Mouse (Mus musculus) neural tube, embryonic 12.5 days (tissue): ENCODE measurements around the gene Gjd3. TPM values are rescaled to one million over a fixed set of nuclear protein-coding genes. Genes with fewer than 3 reads are reported as not detected.

Experiments
- ATAC-seq: fragments of 200-750 bp; cut with Nextera tagmentation; 2 replicates; pipeline ENCODE4 v1.8.0; 2017; ENCODE audit warnings: low read depth, mild to moderate bottlenecking, moderate TSS enrichment, moderate library complexity; ENCODE audit not compliant: low FRiP score
- H3K27ac ChIP-seq: fragments of 300-500 bp; sonication (generic); 2 replicates; pipeline ENCODE4 v1.5.1; 2016
- H3K27me3 ChIP-seq: fragments of 300-500 bp; sonication (generic); replicated peaks from 2 replicates; pipeline ENCODE4 v1.6.1; 2016; ENCODE audit warnings: mild to moderate bottlenecking
- H3K36me3 ChIP-seq: fragments of 300-500 bp; sonication (generic); 2 replicates; pipeline ENCODE4 v1.6.1; 2016; ENCODE audit warnings: mild to moderate bottlenecking
- H3K4me1 ChIP-seq: fragments of 300-500 bp; sonication (generic); 2 replicates; pipeline ENCODE4 v1.6.1; 2016
- H3K4me2 ChIP-seq: fragments of 300-500 bp; sonication (generic); replicated peaks from 2 replicates; pipeline ENCODE4 v1.6.1; 2016; ENCODE audit warnings: mild to moderate bottlenecking
- H3K4me3 ChIP-seq: fragments of 300-500 bp; sonication (generic); 2 replicates; pipeline ENCODE4 v1.5.1; 2016
- H3K9ac ChIP-seq: fragments of 300-500 bp; sonication (generic); 2 replicates; pipeline ENCODE4 v1.6.1; 2016; ENCODE audit warnings: mild to moderate bottlenecking
- H3K9me3 ChIP-seq: fragments of 300-500 bp; sonication (generic); 2 replicates; pipeline ENCODE4 v1.6.1; 2016; ENCODE audit warnings: mild to moderate bottlenecking
- WGBS: fragments of 180-500 bp; shearing (Covaris S2); methylation state at CpG from one replicate; pipeline ENCODE4 v1.1.7; 2016; 5-methylcytosine and 5-hydroxymethylcytosine counted together
- polyA plus RNA-seq: library from polyadenylated mRNA; unstranded; fragments of >200 nt; fragmentation: Nextera tagmentation; extraction: Ambion mirVana; gene quantifications from 2 replicates; pipeline ENCODE4 v1.2.1, GENCODE M21; 2016

Gene Gjd3
- polyA plus RNA-seq: 1.8 and 2.0 TPM in 2 replicates

DNA sequence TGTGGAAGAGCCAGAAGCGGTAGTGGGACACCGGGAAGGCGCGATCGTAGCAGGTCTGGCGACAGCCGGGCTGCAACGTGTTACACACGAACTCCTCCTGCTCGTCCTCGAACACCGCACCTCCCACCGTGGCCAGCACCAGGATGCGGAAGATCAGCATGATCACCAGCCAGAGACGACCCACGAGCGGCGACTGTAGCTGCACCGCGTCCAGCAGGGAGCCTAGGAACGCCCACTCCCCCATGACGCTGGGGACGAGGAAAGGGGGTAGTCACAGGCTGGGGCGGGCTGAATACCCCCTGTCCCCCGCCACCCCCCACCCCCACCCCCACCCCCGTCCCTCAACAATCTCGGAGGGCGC is at the start of gene Gjd3:
Gene Gjd3 (minus strand): TSS at position 244 of the 361 bp plus-strand sequence.
- ATAC-seq: peak; percentile 15; the same call in 1 of the 2 replicates
- Histone ChIP-seq H3K4me3 (peak within 1 kb of the TSS; percentile 58), H3K4me1 (peaks cover 35% of the 10 kb centered on the region), H3K27me3 (0 out of 2 replicates have a peak, but pooled peaks cover 11% of the 10 kb centered on the region), H3K9me3 (no peaks in the 10 kb centered on the region), H3K9ac (peak within 1 kb of the TSS; percentile 76), H3K4me2 (peak within 1 kb of the TSS; percentile 90), H3K36me3 (no peaks in the 10 kb centered on the region), H3K27ac (peak within 1 kb of the TSS; percentile 77)
- 2% methylated on average over 28 of the region's 28 CpGs for WGBS

DNA sequence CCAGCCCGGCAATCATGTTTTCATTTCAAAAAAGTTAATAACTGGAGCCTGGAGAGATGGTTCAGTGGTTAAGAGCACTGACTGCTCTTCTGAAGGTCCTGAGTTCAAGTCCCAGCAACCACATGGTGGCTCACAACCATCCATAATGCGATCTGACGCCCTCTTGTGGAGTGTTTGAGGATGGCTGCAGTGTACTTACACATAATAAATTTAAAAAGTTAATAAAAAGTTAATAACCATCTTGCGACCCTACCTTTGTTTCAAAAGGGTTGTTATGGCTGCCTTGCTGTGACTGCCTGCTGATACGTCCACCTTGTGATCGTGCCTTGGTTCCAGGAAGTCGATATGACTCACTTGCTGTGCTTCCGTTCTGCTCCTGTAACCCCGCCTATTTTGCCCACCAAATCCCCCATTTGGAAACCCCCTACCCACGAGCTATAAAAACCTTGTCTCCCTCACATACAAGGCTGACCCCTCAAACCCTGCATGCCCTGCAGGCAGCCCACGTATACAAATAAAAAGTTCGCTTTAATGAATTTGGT is 44.2 kb upstream of the Gjd3 start:
- H3K4me3 ChIP-seq: no peak overlapping the region
- no peak overlapping the region for H3K9ac ChIP-seq
- H3K27me3 ChIP-seq: no peaks in the 10 kb centered on the region
- no peak overlapping the region for H3K27ac ChIP-seq
- no peaks in the 10 kb centered on the region for H3K36me3 ChIP-seq
- no peaks in the 10 kb centered on the region for H3K9me3 ChIP-seq
- H3K4me2 ChIP-seq: no peak overlapping the region
- 87% methylated on average over 12 of the region's 12 CpGs for WGBS
- peaks cover 20% of the 10 kb centered on the region for H3K4me1 ChIP-seq
- no peak for ATAC-seq

DNA sequence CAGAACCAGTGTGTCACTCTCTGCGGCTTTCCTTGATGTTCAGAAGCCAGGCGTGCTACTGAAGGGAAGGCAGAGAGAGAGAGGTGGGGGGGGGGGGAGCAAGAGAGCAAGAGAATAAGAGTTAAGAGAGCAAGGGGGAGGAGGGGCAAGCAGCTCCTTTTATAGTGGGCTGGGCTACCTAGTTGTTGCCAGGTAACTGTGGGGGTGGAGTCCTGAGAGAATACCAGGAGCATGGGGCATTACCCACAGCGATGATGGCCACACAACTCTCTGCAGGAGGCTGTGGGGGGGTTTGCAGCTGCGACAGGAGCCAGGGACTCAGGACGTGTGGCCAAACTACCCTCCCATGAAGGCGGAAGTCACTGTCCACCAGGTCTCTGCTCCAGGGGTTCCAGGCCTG is 43.1 kb upstream of the Gjd3 start:
- no peak for ATAC-seq
- Histone ChIP-seq H3K9me3 (no peaks in the 10 kb centered on the region), H3K4me1 (peaks cover 22% of the 10 kb centered on the region), H3K36me3 (peaks cover 7% of the 10 kb centered on the region; the same call in 1 of the 2 replicates), H3K4me2 (no peak overlapping the region), H3K27ac (no peak overlapping the region), H3K4me3 (no peak overlapping the region), H3K27me3 (no peaks in the 10 kb centered on the region), H3K9ac (no peak overlapping the region)
- WGBS: 81% methylated on average over 6 of the region's 6 CpGs

DNA sequence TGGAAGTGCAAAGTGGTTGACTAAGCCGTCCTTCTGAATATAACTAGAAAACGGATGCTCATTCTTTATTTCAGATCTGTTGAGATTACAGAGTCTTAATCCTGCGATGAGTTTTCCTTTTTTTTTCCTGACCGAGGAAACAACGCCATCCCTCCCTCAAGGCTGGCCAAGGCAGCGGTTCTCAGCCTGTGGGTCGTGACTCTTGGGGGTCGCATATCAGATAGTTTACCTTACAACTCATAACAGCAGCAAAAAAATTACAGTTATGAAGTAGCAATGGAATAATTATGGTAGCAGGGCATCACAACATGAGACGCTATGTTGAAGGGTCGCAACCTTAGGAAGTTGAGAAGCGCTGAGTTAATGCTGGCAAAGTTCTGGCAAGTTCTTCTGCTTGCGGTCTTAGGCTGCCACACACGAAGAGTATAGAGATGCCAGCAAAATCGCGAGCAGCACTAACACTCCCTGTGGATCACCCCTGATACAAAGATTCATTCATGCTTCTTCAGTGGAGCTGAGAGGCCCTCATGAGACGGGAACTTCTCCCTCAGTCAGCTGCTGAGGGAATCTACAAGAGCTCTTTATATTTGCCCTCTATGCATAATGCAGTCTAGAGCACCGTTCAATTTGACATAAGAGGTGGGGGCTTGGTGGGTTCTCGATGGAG is 41.8 kb upstream of the Gjd3 start:
- H3K27ac ChIP-seq: no peak overlapping the region
- peaks cover 16% of the 10 kb centered on the region; the same call in 1 of the 2 replicates for H3K36me3 ChIP-seq
- peak; percentile 39 for ATAC-seq
- 50% methylated on average over 18 of the region's 18 CpGs for WGBS
- no peak overlapping the region for H3K9ac ChIP-seq
- H3K4me2 ChIP-seq: peak overlapping the region; percentile 52
- no peaks in the 10 kb centered on the region for H3K9me3 ChIP-seq
- peak overlapping the region; percentile 25 for H3K4me3 ChIP-seq
- peaks cover 22% of the 10 kb centered on the region for H3K4me1 ChIP-seq
- no peaks in the 10 kb centered on the region for H3K27me3 ChIP-seq

DNA sequence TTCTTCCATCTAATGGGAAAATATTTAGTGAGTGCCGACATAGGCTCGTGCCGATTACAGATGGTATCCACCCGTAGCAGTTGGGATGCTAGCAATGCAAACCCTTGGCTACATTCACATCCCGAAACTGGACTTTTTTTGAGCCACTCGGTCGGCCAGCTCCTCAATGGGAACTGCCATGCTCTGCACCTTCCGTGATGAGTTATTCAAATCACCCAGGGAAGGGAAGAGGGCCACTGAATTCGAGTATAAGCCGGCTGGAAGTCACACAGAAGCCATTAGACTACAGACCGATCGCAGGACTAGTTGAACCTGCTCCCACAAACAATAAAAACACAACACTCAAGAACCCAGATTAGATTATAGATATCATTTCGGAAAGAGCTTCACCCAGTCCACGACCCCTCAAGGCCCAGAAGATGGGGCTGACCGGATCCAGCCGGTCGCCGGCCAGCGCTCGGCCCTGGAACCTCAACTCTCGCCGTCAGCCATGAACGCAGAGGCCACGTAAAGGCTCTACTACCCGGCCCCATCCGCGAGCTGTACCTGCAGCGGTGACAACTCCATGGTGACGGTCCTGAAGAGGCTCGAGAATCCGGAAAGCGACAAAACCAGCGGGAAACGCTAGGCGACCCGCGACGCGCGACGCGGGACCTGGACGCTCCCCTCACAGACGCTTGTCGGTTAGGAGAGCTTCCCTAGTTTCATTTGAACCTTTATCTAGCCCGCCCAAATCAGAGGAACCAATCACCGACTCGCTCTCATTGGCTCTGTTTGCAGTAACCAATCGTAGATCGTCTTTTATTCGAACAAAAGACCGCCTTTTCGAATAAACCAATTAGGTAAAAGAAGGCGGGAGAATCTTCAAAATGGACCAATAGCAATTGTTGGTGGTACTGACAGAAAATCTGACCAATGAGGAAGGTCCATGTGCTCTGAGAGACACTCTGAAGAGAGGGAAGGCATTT is 41.0 kb upstream of the Gjd3 start, which contains the start of gene Top2a:
Gene Top2a (minus strand): TSS at position 690 of the 968 bp plus-strand sequence.
- peak within 1 kb of the TSS; percentile 68 for H3K4me3 ChIP-seq

DNA sequence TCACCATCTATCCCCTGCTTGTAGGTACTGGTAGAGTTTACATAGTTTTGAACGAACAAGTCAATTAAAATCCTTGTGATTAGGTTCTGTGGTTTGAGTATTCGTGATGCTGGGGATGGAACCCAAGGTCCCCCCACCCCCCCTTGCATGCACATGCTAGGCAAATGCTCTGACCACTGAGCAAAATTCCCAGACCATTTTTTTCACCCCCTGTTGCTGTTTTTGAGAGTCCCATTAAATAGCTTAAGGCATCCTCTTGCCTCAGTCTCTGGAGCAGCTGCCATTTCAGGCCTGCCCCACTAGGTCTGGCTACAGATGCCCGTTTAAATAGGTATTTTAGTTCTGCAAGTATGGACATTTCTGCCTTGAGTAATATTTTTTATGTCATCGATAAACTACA is 40.3 kb upstream of the Gjd3 start:
- Histone ChIP-seq H3K36me3 (peaks cover 18% of the 10 kb centered on the region; the same call in 1 of the 2 replicates), H3K9me3 (no peaks in the 10 kb centered on the region), H3K4me3 (peak overlapping the region; percentile 68), H3K9ac (peak overlapping the region; percentile 64), H3K27me3 (no peaks in the 10 kb centered on the region), H3K4me1 (peaks cover 22% of the 10 kb centered on the region), H3K27ac (no peak overlapping the region), H3K4me2 (peak overlapping the region; percentile 78)
- no peak for ATAC-seq
- WGBS: 12% methylated on average over 4 of the region's 4 CpGs

More for the DNA sequence above, 41.0 kb upstream of the Gjd3 start, which contains the start of gene Top2a:
- Histone ChIP-seq H3K4me2 (peak within 1 kb of the TSS; percentile 78), H3K9ac (peak within 1 kb of the TSS; percentile 64), H3K9me3 (no peaks in the 10 kb centered on the region), H3K4me1 (peaks cover 22% of the 10 kb centered on the region), H3K27me3 (no peaks in the 10 kb centered on the region), H3K27ac (no peak within 1 kb of the TSS), H3K36me3 (peaks cover 16% of the 10 kb centered on the region; the same call in 1 of the 2 replicates)
- under 1% methylated on average over 54 of the region's 54 CpGs for WGBS
- peak; percentile 95 for ATAC-seq

DNA sequence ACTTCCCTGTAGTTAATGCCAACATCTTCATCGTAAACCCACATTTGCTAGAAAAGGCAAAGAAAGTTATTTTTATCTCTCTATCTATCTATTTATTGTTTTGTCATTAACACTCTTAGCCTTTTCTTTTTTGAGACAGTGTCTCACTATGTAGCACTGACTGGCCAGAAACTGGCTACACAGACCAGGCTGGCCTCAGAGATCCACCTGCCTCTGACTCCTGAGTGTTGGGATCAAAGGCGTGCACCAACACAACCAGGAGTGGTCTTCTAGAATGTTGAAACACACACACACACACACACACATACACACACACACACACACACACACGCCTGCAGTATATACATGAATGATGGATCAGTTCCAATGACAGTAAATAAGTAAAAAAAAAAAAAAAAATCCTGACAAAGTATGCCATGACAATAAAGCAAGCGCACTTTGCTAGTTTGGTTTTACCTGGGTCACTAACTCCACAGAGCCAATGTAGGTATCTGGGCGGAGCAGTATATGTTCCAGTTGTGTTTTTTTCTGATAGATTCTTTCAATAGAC is 39.6 kb upstream of the Gjd3 start:
- peaks cover 24% of the 10 kb centered on the region for H3K36me3 ChIP-seq
- ATAC-seq: no peak
- H3K27me3 ChIP-seq: no peaks in the 10 kb centered on the region
- 84% methylated on average over 5 of the region's 5 CpGs for WGBS
- peaks cover 22% of the 10 kb centered on the region for H3K4me1 ChIP-seq
- H3K4me3 ChIP-seq: peak overlapping the region; percentile 68
- H3K9me3 ChIP-seq: no peaks in the 10 kb centered on the region
- H3K4me2 ChIP-seq: peak overlapping the region; percentile 78
- peak overlapping the region; percentile 64; the same call in 1 of the 2 replicates for H3K9ac ChIP-seq
- no peak overlapping the region for H3K27ac ChIP-seq

DNA sequence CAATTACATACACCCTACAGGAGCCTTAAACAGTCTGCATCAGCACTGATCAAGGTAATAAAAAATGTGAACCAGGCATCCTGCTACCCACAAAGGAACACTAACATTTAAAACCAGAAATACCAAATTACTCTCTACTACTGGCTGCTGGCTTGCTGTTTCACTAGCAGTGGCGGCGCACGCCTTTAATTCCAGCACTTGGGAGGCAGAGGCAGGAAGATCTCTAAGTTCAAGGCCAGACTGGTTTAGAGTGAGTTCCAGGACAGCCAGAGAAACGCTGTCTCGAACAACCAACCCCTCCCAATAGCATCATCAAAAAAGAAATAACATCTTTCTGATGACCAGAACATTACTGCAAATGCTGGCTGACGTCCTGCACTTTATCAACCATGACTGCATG is 37.0 kb upstream of the Gjd3 start:
- no peak overlapping the region for H3K4me2 ChIP-seq
- WGBS: 94% methylated on average over 6 of the region's 6 CpGs
- peaks cover 20% of the 10 kb centered on the region for H3K4me1 ChIP-seq
- no peaks in the 10 kb centered on the region for H3K9me3 ChIP-seq
- ATAC-seq: no peak
- no peak overlapping the region for H3K4me3 ChIP-seq
- no peak overlapping the region for H3K9ac ChIP-seq
- H3K27ac ChIP-seq: no peak overlapping the region
- H3K27me3 ChIP-seq: no peaks in the 10 kb centered on the region
- peaks cover 42% of the 10 kb centered on the region for H3K36me3 ChIP-seq

DNA sequence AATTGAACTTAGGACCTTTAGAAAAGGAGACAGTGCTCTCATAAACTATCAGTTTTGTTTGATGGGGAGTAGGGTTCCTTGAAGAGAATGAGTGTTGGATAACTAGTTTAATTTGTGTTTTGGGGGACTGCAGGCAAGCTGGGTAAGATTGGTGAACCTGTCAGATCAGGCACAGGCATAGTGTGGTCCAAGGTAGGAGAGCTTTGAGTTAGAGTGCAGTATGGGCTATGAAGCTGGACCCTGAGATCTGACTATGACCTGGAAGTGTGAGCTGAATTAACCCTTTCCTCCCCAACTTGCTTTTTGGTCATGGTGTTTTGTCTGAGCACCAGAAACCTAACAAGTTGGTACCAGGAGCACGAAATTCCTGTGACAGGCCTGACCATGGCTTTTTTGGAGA is 31.0 kb upstream of the Gjd3 start:
- no peaks in the 10 kb centered on the region for H3K4me1 ChIP-seq
- H3K27me3 ChIP-seq: no peaks in the 10 kb centered on the region
- peaks cover 62% of the 10 kb centered on the region for H3K36me3 ChIP-seq
- no peak overlapping the region for H3K4me3 ChIP-seq
- H3K9me3 ChIP-seq: no peaks in the 10 kb centered on the region
- no peak overlapping the region for H3K27ac ChIP-seq
- no peak overlapping the region for H3K4me2 ChIP-seq
- no peak overlapping the region for H3K9ac ChIP-seq
- 94% methylated on average over 1 of the region's 1 CpGs for WGBS
- no peak for ATAC-seq

DNA sequence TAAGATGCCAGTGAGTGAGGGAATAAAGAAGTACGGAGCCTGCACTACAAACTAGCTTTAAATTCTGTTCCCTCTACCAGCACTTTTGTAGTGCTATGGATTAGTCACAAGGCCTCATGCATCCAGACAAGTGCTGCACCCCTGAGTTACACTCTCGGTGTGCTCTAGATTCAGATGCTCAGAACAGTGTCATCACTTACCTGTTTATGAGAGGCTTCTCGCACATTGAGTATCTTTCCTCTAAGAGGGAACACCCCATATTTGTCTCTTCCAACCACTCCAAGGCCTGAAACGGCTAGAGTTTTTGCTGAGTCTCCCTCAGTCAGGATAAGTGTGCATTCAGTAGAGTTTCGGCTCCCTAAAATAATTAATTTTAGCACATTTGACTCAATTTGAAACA is 27.9 kb upstream of the Gjd3 start:
- ATAC-seq: no peak
- Histone ChIP-seq H3K4me2 (no peak overlapping the region), H3K4me1 (no peaks in the 10 kb centered on the region), H3K27ac (no peak overlapping the region), H3K4me3 (no peak overlapping the region), H3K36me3 (peaks cover 59% of the 10 kb centered on the region), H3K9me3 (no peaks in the 10 kb centered on the region), H3K27me3 (no peaks in the 10 kb centered on the region), H3K9ac (no peak overlapping the region)
- WGBS: 95% methylated on average over 5 of the region's 5 CpGs

DNA sequence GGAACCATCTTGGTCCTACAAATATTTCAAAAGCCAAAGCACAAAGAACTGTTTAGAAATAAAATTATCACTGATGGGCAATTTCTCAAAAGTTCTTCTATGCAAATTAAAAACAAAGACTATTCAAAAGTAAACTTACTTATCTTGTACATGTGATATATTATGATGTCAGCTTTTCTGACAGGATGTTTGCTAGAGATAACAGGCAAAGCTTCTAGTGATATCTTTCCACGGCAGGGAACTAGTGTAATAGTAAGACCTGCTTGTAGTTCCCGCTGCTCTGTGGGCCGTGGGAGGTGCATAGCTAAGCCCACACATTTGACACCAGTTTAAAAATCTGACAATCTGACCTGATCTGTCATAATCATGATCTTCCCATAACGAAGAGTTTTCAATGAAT is 27.3 kb upstream of the Gjd3 start:
- H3K4me3 ChIP-seq: no peak overlapping the region
- no peak overlapping the region for H3K27ac ChIP-seq
- 94% methylated on average over 4 of the region's 4 CpGs for WGBS
- H3K9me3 ChIP-seq: no peaks in the 10 kb centered on the region
- no peak overlapping the region for H3K9ac ChIP-seq
- H3K36me3 ChIP-seq: peaks cover 58% of the 10 kb centered on the region
- H3K27me3 ChIP-seq: no peaks in the 10 kb centered on the region
- ATAC-seq: no peak
- no peaks in the 10 kb centered on the region for H3K4me1 ChIP-seq
- no peak overlapping the region for H3K4me2 ChIP-seq

DNA sequence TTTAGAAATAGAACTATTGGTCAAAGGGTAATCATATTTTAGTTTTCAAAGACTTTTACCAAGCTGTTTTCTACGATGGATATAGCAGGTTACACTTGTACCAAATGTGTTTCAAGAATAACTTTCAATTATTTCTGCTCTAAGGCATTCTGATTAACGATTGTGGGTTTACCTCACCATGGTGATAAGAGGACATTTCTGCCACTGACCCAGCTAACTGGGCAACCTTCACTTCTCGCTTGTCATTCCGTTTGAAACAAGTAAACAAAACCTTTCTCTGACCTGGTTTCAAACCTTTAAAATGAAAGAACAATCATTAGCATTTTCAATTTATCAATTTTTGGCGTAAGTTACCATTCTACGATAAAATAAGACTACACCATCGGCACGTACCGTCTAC is 24.0 kb upstream of the Gjd3 start:
- Histone ChIP-seq H3K9me3 (no peaks in the 10 kb centered on the region), H3K4me1 (no peaks in the 10 kb centered on the region), H3K9ac (no peak overlapping the region), H3K36me3 (peaks cover 66% of the 10 kb centered on the region), H3K27me3 (no peaks in the 10 kb centered on the region), H3K4me2 (no peak overlapping the region), H3K4me3 (no peak overlapping the region), H3K27ac (no peak overlapping the region)
- 94% methylated on average over 9 of the region's 9 CpGs for WGBS
- no peak for ATAC-seq
